Mouse (Mus musculus) heart, postnatal 4 days (tissue): ENCODE results near the gene Ccdc183. TPM values are rescaled to one million over a fixed set of nuclear protein-coding genes. Genes with fewer than 3 reads are reported as not detected.

ENCODE experiments used
- DNase-seq: peaks from one replicate; pipeline ENCODE4 v3.0.0; 2021
- total RNA-seq, 2 experiments: library from RNA; stranded (reverse); gene quantifications; 2 replicates each; pipeline ENCODE4 v1.2.3; 2021

The Ccdc183 gene
- not detected for total RNA-seq

DNA sequence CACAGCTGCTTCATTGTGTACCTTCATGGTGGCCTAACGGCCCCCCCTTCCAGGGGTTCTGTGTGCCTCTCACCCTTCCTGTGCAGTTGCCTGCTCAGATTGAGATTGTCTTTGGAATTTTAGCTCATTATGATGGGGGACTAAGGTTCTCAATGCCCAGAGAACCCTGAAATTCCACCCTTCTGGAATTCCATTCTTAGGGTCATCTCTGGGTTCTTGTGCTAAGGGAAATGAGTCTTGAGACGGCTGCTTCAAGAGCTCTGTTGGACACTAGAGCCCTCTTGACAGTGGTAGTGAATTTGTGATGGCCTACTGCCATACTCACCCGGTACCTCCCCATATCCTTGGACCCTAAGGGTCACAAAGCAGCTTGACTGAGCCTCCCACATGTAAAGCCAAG, at the start of gene Ccdc183:
Ccdc183 (minus strand) TSS at position 101 of the 400 bp plus-strand sequence.
- DNase-seq: no peak

DNA sequence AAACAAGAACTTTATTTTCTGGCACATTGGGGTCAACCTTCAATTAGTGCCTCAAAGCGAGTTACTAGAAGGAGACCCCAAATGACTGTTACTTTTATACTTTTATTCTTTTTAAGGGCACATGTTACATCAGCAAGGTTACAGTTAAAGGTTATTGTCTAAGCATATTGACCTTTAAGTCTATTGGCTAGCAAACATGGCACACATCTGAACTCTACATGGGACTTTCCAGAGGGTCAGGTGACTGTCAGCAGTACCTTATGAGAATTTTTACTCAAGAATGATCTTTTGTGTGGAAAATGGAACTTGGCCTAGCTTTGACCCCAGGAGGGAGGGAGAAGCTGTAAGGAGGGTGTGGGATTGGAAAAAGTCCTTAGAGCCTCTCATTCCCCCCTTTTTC, 49.0 kb upstream of the Ccdc183 start:
- DNase-seq: no peak

DNA sequence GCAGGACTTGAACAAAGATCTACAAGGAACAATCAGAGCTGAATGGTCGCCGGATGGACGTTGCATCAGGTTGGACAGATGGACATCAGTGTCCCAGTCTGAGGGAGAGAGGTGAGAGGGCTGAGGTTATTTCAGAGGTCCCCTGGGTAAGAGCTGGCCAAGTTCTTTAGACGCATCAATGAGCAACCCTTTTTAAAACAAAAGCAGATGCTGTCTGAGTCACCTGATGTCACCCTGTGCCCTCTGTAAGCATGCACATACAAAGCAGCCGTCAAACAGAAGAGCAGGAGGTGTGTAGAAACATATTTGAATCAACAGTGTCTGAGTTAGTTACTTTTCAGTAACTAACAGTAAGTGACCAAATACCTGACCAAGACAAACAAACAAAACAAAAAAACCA, 46.6 kb upstream of the Ccdc183 start:
- no peak for DNase-seq

- peak; percentile 70 for DNase-seq
Observed at GRCm38 (mm10) chr2:25663511-25663910, 46.0 kb upstream of the Ccdc183 start.

DNA sequence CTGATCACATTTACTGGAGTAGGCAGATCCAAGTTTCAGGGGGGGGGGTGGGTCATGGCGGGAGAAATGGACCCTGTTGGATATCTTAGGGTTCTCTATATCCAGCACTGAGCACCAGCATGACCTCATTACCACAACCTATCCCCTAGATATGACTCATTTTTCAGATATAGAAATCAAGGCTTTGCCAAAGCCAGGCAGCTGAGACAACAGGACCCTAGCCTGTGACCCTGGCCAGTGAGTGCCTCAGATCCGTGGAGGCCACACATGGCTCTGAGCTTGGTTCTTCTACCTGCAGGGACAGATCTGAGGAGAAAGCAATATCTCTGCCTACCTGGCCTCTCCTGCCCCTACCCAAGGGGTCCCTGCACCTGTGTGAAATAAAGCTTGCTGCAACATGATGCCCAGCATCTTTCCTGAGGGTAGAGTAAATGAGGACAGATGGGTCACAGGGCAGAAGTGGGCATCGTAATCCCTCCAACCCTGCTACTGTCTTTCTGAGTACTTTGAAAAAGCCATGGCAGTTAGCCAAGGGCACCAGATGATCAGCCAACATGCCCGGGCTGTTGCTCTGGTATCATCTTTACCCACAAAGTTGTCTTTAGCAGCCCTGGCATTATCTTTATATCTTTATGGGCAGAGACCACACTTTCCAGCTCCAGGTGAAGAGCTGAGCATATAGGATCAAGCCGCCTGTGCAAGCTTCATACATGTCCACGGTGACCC, 43.9 kb upstream of the Ccdc183 start:
- no peak for DNase-seq

DNA sequence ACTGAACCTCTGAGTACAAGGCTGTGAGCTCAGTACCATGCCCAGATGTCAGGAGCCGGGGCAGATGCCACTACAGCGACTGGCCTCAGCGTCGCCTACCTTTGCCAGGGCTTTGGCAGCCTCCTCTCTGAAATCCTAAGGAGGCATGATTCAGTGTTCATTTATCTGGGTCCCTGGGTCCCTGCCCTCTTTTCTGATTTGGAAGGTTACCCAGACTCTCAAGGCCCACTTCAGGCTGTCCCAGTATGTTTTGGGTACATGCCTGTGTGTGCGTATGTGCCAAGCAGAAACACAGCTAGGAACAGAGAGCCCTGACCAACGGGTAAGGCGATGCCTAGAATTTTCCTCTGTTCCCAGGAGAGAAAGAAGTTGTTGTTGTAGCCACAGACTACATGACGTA, 42.8 kb upstream of the Ccdc183 start:
- DNase-seq: no peak

DNA sequence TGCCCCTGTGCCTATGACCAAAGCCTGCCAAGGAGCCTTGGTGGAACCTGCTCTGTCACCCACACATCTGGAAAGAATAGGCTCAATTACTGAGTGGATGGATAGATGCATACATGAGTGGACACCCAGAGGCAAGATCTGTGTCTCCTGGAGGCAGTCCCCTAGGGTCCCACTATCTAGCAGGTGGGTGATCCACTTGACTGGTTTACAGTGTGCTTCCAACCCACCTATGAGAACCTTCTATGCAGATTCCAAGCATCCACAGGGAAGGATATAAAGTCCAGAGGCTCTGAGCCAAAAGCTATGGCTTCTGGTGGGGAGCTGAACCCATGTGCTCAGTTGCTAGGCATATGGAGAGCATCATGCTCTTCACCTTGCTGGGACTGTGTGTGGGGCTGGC, 40.2 kb upstream of the Ccdc183 start, which contains the start of gene Lcn5:
Lcn5 (plus strand) TSS at position 301 of the 400 bp plus-strand sequence.
- no peak for DNase-seq

GRCm38 (mm10) chr2:25657246-25657645, 39.8 kb upstream of the Ccdc183 start:
- peak; percentile 25 for DNase-seq

- DNase-seq: peak; percentile 29
Observed at GRCm38 (mm10) chr2:25656691-25657090, 39.2 kb upstream of the Ccdc183 start.

DNA sequence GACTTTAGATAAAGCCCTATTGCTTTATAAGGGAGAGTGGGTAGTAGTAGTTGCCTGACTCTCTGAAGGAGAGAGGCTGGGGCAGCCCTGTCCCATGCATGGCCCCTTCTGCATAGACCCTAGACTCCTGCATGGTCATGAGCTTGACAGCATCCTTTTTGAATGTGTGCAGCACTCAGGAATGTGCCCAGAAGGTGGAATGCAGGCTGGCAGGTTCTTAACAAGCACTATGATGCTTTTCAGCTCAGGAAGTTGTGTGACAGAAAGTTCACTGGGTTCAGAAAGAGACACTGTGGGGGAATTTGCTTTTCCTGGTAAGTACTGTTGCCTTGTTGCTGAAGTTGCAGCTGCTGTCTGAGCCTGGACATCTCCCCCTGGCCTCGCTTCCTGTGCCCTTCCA, 37.0 kb upstream of the Ccdc183 start:
- no peak for DNase-seq

- DNase-seq: no peak
Observed at GRCm38 (mm10) chr2:25652902-25653301, 35.4 kb upstream of the Ccdc183 start, which contains the start of gene Lcn8. Gene Lcn8 (plus strand): TSS chr2:25653120.

- DNase-seq: peak; percentile 68
Observed at GRCm38 (mm10) chr2:25639890-25640289, 22.4 kb upstream of the Ccdc183 start.

DNA sequence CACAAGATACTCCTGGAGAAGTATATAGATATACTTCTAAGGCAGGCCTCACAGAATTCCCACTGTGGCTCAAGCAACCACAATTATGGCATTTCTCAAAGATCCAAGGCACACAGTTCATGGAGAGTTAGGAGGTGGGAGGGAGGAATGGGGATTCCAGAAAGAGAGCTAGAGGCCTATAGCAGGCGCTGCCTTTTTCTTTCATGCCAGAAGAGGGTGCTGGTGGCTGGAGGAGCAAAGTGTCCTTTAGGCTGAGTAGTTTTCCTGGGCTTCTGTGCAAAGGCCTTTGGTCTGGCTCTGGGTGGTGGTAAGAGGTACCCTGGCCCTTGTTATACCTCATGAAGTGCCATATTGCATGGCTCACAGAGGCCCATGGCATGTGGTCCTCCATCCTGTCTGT, 16.6 kb upstream of the Ccdc183 start:
- no peak for DNase-seq

DNA sequence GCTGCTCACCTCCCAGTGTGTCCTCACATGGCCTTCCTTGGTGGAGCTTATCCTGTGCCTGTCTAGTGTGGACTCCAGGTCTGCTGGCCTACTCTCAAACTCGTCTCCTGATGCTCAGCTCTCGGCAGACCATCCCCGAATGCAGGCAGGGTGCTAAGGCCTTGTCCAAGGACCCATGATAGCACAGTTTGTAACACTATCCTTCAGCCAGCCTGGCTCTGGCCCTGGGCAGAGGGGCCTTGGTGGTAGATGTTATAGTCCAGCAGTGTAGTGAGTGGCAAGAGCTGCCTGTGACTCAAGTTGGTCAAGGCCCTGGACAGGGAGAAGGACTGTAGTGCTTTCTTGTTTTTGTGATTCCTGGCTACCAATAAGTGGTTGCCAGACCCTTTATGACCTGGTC, 16.1 kb upstream of the Ccdc183 start:
- DNase-seq: no peak

GRCm38 (mm10) chr2:25628738-25629137, 11.3 kb upstream of the Ccdc183 start:
- DNase-seq: no peak

DNA sequence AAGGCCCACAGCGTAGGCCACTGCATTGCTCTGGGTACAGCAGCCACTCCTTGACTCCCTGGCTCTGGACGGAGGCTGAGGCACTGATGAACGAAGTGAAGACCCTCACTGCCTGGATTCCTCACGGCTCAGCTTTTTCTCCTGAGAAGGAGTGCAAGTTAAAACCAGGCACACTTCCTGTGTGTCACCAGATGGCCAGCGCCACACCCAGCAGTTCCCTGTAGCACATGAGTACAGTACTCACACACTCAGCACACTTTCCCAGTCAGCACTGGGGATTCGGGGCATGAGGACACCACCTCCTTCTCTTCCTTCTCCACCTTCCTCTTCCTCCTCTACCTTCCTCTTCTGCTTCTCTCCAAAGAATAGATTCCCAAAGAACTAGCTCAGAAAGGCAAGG, 10.3 kb upstream of the Ccdc183 start, which contains the start of gene Fcna:
Fcna (minus strand) TSS at position 220 of the 400 bp plus-strand sequence.
- no peak for DNase-seq

DNA sequence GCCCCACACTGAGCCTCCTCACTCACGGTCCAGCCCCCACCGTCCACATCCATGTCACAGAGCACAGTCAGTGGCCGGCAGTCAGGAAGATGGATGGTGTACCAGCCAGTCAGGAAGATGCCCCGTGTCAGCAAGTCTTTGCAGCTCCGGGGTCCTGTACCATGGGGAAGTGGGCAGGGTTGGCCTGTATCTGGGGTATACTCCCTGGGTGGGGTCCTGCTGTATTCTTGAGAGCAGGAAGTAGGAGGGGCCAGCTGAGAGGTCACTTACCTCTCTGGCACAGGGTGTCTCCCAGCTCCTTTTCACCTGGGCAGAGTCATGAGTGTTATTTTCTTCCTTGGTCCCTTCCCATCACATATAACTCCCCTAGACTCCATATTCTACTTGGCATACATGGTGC, 8.5 kb upstream of the Ccdc183 start:
- DNase-seq: no peak

DNA sequence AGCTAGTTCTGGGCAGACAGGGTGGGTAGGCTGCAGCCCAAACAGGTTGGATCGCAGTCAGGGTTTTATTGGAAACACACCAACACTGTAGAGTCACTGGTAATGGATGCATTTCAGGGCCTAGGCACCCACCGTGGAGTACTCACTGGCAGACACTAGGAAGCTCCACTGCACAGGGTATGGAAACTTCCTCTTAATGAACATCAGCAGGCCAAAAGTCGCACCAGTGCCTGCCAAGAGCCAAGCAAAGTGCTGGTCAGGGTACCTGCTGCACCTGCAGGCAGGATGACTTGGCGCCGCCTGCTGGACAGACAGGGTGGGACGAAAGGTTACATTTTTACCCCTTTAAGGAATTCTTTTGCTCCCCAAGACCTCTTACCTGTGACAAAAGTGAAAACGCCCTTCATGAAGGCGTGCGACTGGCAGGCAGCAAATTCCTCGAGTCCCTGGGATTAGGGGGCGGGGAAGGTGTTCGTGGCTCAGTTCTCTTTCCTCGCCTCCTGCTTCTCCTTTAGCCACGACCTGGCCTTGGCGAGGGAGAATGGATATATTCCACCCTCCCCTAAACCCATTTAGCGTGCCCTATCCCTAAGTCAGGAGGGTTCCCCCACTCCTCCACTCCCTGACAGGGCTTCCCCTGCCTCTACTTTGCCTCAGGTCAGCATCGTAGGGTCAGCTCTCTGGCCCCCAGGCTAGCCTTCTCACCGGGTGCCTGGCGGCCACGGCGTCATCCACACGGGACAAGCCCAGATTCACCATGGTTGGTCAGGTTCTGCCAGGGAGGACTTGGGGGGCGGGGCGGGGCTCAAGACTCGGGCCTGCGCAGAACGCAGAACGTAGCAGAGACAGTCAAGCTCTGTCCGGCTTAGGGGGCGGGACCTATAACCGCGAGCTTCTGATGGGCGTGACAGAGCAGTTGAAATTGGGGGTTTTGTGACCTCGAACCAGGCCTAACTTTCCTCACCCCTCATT, 4.0 kb upstream of the Ccdc183 start, which contains the start of gene Tmem141:
Tmem141 (minus strand) TSS at position 777 of the 972 bp plus-strand sequence.
- peak; percentile 92 for DNase-seq

DNA sequence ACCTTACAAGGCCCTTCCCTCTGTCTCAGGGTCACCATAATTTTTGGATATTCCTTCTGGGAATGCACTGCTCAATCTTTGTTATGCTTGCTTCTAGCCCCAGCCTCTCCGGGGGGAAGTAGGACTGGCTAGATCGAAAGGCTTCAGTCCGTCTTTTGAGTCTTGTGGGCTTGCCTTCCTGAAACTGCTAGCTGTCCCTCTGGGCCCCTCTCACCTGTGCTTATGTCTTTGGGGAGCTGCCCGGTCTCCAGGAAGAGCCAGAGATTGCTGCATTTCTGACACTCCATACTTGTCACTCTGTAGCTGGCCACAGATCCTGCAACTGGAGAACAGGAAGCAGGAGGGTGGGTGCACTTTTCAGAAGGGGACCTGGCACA, 3.4 kb upstream of the Ccdc183 start:
- DNase-seq: no peak

DNA sequence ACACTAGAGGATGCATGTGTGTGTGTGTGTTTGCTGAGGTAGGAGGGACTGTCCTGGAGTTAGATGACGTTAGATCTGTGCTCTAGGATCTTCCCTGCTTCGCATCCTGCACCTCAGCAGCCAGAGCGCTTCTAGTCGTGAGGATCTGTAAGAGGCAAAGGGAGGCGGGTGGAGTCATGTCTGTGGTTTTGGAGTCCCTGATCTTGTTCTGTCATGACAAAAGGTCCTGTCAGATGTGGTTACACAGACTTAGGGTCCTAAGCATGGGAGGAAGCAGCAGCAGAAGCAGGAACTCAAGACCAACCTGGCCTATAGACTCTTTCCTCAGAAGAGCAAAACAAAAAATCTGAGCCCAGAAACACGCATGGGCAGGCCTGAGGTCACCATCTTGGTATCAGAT, 2.9 kb upstream of the Ccdc183 start:
- no peak for DNase-seq

DNA sequence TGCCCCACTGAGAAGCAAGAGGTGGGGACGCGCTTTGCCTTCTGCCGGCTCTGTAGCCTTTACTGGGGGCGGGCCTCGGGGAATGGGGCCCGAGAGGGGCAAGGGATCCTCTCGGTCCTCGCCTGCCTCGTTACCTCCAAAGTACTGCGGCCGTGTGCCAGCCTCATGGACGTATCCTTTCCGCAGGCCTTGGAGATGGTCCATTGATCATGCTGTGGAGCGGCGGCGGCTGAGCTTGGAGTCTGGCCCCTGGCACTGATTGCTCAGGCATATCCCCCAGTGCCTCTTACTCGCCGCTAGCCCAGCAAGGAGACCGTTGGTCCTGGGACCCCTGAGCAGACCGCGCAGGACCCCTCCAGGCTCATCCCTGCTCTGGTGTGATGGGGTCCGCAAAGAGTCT, 1.1 kb downstream of the Ccdc183 start:
- no peak for DNase-seq

- no peak for DNase-seq
Observed at GRCm38 (mm10) chr2:25608671-25609070, 8.8 kb downstream of the Ccdc183 start.
